Mouse (Mus musculus) forebrain, embryonic 14.5 days (tissue): Measurements from ENCODE around the gene Sugp2. TPM values are rescaled to one million over a fixed set of nuclear protein-coding genes. Genes with fewer than 3 reads are reported as not detected.

Source experiments
- ATAC-seq: fragments of 200-750 bp; cut with Nextera tagmentation; 2 replicates; pipeline ENCODE4 v1.8.0; 2017; ENCODE audit warnings: mild to moderate bottlenecking, moderate library complexity
- DNase-seq: peaks from one replicate; pipeline ENCODE4 v3.0.0-alpha.2; 2015; ENCODE audit warnings: low spot score
- H3K27ac ChIP-seq: fragments of 300-500 bp; sonication (generic); 2 replicates; pipeline ENCODE4 v1.5.1; 2014; ENCODE audit warnings: low read depth, mild to moderate bottlenecking, control low read depth, low read length, moderate library complexity
- H3K27me3 ChIP-seq: fragments of 300-500 bp; sonication (generic); replicated peaks from 2 replicates; pipeline ENCODE4 v1.6.1; 2014; ENCODE audit warnings: low read length, control low read depth, mixed read lengths; ENCODE audit not compliant: control insufficient read depth, insufficient read depth
- H3K36me3 ChIP-seq: fragments of 300-500 bp; sonication (generic); 2 replicates; pipeline ENCODE4 v1.6.1; 2014; ENCODE audit warnings: low read length, control low read depth; ENCODE audit not compliant: control insufficient read depth, insufficient read depth
- H3K4me1 ChIP-seq: fragments of 300-500 bp; sonication (generic); 2 replicates; pipeline ENCODE4 v1.6.1; 2014; ENCODE audit warnings: antibody characterized with exemption, low read length, control low read depth; ENCODE audit not compliant: control insufficient read depth, insufficient read depth
- H3K4me2 ChIP-seq: fragments of 300-500 bp; sonication (generic); 2 replicates; pipeline ENCODE4 v1.6.1; 2014; ENCODE audit warnings: mild to moderate bottlenecking, control low read depth, low read length
- H3K4me3 ChIP-seq: fragments of 300-500 bp; sonication (generic); 2 replicates; pipeline ENCODE4 v1.5.1; 2014; ENCODE audit warnings: low read depth, low read length, control low read depth
- H3K9ac ChIP-seq: fragments of 300-500 bp; sonication (generic); 2 replicates; pipeline ENCODE4 v1.6.1; 2014; ENCODE audit warnings: mild to moderate bottlenecking, low read length, control low read depth, moderate library complexity
- H3K9me3 ChIP-seq: fragments of 300-500 bp; sonication (generic); replicated peaks from 2 replicates; pipeline ENCODE4 v1.6.1; 2016; ENCODE audit warnings: low read length, control low read depth, mixed read lengths; ENCODE audit not compliant: control insufficient read depth
- WGBS: fragments of 180-500 bp; shearing (Covaris S2); extraction: QIAGEN DNeasy Blood & Tissue Kit; methylation state at CpG from one replicate; pipeline ENCODE4 v1.1.7; 2014; 5-methylcytosine and 5-hydroxymethylcytosine counted together
- polyA plus RNA-seq: library from polyadenylated mRNA; unstranded; fragments of >200 nt; fragmentation: Nextera tagmentation; extraction: Ambion mirVana; gene quantifications from 2 replicates; pipeline ENCODE4 v1.2.1, GENCODE M21; 2014

The Sugp2 gene
- polyA plus RNA-seq, 1 experiment from 2014 or later = 55.6 TPM

GRCm38 (mm10) chr8:70259043-70259442 is 25.0 kb downstream of the Sugp2 start:
- Histone ChIP-seq H3K9me3 (no peaks in the 10 kb centered on the region), H3K36me3 (peaks cover 99% of the 10 kb centered on the region), H3K9ac (no peak overlapping the region), H3K4me3 (no peak overlapping the region), H3K4me1 (no peaks in the 10 kb centered on the region), H3K27ac (no peak overlapping the region), H3K4me2 (no peak overlapping the region), H3K27me3 (no peaks in the 10 kb centered on the region)
- no peak for ATAC-seq
- WGBS = 87% methylated on average over 2 of the region's 2 CpGs
- DNase-seq = no peak

- Histone ChIP-seq H3K36me3 (peaks cover 35% of the 10 kb centered on the region), H3K4me3 (no peak overlapping the region), H3K27me3 (no peaks in the 10 kb centered on the region), H3K9me3 (no peaks in the 10 kb centered on the region), H3K4me2 (no peak overlapping the region), H3K9ac (no peak overlapping the region), H3K4me1 (no peaks in the 10 kb centered on the region), H3K27ac (no peak overlapping the region)
- 85% methylated on average over 3 of the region's 3 CpGs for WGBS
- no peak for ATAC-seq
- no peak for DNase-seq
Observed at GRCm38 (mm10) chr8:70267674-70268073, 33.6 kb downstream of the Sugp2 start.

- no peaks in the 10 kb centered on the region for H3K9me3 ChIP-seq
- no peak overlapping the region for H3K9ac ChIP-seq
- 22% methylated on average over 5 of the region's 5 CpGs for WGBS
- no peaks in the 10 kb centered on the region for H3K4me1 ChIP-seq
- ATAC-seq (no peak), DNase-seq (no peak)
- H3K36me3 ChIP-seq = peaks cover 28% of the 10 kb centered on the region
- H3K4me3 ChIP-seq = no peak overlapping the region
- no peaks in the 10 kb centered on the region for H3K27me3 ChIP-seq
- no peak overlapping the region for H3K4me2 ChIP-seq
- H3K27ac ChIP-seq = no peak overlapping the region
Observed at GRCm38 (mm10) chr8:70268311-70268710, 34.3 kb downstream of the Sugp2 start.

GRCm38 (mm10) chr8:70268799-70269565 is 35.0 kb downstream of the Sugp2 start:
- WGBS = 63% methylated on average over 11 of the region's 11 CpGs
- ATAC-seq (no peak), DNase-seq (peak; percentile 8)
- H3K36me3 ChIP-seq = peaks cover 21% of the 10 kb centered on the region
- no peaks in the 10 kb centered on the region for H3K27me3 ChIP-seq
- H3K4me3 ChIP-seq = no peak overlapping the region
- H3K9me3 ChIP-seq = no peaks in the 10 kb centered on the region
- no peak overlapping the region for H3K27ac ChIP-seq
- no peak overlapping the region for H3K9ac ChIP-seq
- H3K4me1 ChIP-seq = no peaks in the 10 kb centered on the region
- no peak overlapping the region for H3K4me2 ChIP-seq

- 68% methylated on average over 3 of the region's 3 CpGs for WGBS
- Histone ChIP-seq H3K4me1 (no peaks in the 10 kb centered on the region), H3K27me3 (no peaks in the 10 kb centered on the region), H3K36me3 (no peaks in the 10 kb centered on the region), H3K9me3 (no peaks in the 10 kb centered on the region), H3K27ac (no peak overlapping the region), H3K4me3 (no peak overlapping the region), H3K4me2 (no peak overlapping the region), H3K9ac (no peak overlapping the region)
- ATAC-seq (no peak), DNase-seq (no peak)
Observed at GRCm38 (mm10) chr8:70272949-70273348, 38.9 kb downstream of the Sugp2 start.

GRCm38 (mm10) chr8:70274350-70274749 is 40.3 kb downstream of the Sugp2 start:
- DNase-seq = no peak
- no peaks in the 10 kb centered on the region for H3K27me3 ChIP-seq
- no peak overlapping the region for H3K4me3 ChIP-seq

GRCm38 (mm10) chr8:70276476-70276875 is 42.5 kb downstream of the Sugp2 start:
- H3K36me3 ChIP-seq = no peaks in the 10 kb centered on the region
- H3K9ac ChIP-seq = no peak overlapping the region
- no peak for DNase-seq
- H3K4me1 ChIP-seq = no peaks in the 10 kb centered on the region
- H3K27me3 ChIP-seq = no peaks in the 10 kb centered on the region
- no peak overlapping the region for H3K4me3 ChIP-seq
- no peaks in the 10 kb centered on the region for H3K9me3 ChIP-seq
- H3K27ac ChIP-seq = no peak overlapping the region
- H3K4me2 ChIP-seq = no peak overlapping the region
- no peak for ATAC-seq
- WGBS = 83% methylated on average over 3 of the region's 3 CpGs

More at GRCm38 (mm10) chr8:70274350-70274749, 40.3 kb downstream of the Sugp2 start:
- Histone ChIP-seq H3K9me3 (no peaks in the 10 kb centered on the region), H3K9ac (no peak overlapping the region), H3K27ac (no peak overlapping the region), H3K36me3 (no peaks in the 10 kb centered on the region), H3K4me2 (no peak overlapping the region), H3K4me1 (no peaks in the 10 kb centered on the region)
- ATAC-seq = no peak

GRCm38 (mm10) chr8:70278175-70278574 is 44.1 kb downstream of the Sugp2 start:
- ATAC-seq (no peak), DNase-seq (no peak)
- Histone ChIP-seq H3K36me3 (no peaks in the 10 kb centered on the region), H3K4me1 (no peaks in the 10 kb centered on the region), H3K9me3 (no peaks in the 10 kb centered on the region), H3K27me3 (no peaks in the 10 kb centered on the region), H3K9ac (no peak overlapping the region), H3K4me3 (no peak overlapping the region), H3K27ac (no peak overlapping the region), H3K4me2 (no peak overlapping the region)
- 73% methylated on average over 15 of the region's 15 CpGs for WGBS

- H3K36me3 ChIP-seq = no peaks in the 10 kb centered on the region
- no peak for ATAC-seq
- no peak overlapping the region for H3K9ac ChIP-seq
- DNase-seq = no peak
- H3K27ac ChIP-seq = no peak overlapping the region
- no peak overlapping the region for H3K4me2 ChIP-seq
- WGBS = 65% methylated on average over 8 of the region's 8 CpGs
- H3K4me1 ChIP-seq = no peaks in the 10 kb centered on the region
- no peak overlapping the region for H3K4me3 ChIP-seq
- H3K9me3 ChIP-seq = no peaks in the 10 kb centered on the region
- no peaks in the 10 kb centered on the region for H3K27me3 ChIP-seq
Observed at GRCm38 (mm10) chr8:70279266-70279665, 45.2 kb downstream of the Sugp2 start.
